Mouse (Mus musculus) monocyte, adult 5-6 weeks (primary cell): ENCODE results near the gene Lce6a. TPM values are rescaled to one million over a fixed set of nuclear protein-coding genes. Genes with fewer than 3 reads are reported as not detected.

Experiments
- ATAC-seq: fragments of 153-309, 156-312 bp; replicated peaks from 2 replicates; pipeline ENCODE4 v1.8.0; 2017; ENCODE audit warnings: mild to moderate bottlenecking; ENCODE audit not compliant: low TSS enrichment, insufficient number of reproducible peaks, severe bottlenecking, poor library complexity, low FRiP score
- total RNA-seq: library from RNA; stranded (forward); fragments of 200-1000, 200-491, 200-594 nt; gene quantifications from 3 replicates; pipeline ENCODE4 v1.2.3, GENCODE M21; 2017

Lce6a gene
- not detected in 3 replicates for total RNA-seq

GRCm38 (mm10) chr3:92621560-92621959, at the start of gene Lce6a:
Lce6a (minus strand) TSS chr3:92621660.
- ATAC-seq = no peak

DNA sequence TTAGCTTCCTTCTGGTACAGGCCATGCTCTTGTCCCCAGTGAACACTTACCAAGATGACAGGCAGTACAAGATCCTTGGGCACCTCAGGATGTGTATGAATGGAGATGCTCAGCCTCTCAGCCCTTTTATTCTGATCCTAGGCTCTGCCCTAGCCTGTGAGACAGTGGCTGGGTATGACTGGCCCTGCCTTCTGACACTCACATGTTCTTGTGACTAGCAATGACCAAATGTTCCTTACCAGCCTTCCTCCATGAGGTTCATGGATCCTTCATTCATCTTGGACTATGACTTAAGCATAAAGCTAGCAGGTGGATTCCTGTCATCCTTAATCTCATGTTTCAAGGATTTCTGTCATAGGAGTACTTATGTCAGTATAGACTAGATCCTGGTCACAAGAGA, 48.8 kb upstream of the Lce6a start, which contains the start of gene Lce1a2:
Gene Lce1a2 (minus strand): TSS at position 101 of the 400 bp plus-strand sequence.
- no peak for ATAC-seq

DNA sequence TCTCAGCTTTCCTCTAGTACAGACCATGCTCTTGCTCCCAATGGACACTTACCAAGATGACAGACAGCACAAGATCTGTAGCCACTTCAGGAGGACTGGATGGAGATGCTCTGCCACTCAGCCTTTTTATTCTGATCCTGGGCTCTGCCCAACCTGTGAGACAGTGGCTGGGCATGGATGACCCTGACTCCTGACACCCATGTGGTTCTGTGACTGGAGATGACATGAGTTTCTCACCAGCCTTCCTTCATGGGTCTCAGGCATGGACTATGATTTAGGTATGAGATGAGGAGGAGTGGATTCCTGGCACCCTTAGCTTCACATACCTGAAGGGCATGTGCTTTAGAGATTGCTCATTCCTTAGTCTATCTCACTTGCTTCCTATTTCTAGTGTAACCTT, 35.4 kb upstream of the Lce6a start, which contains the start of gene Lce1b:
Gene Lce1b (minus strand): TSS at position 101 of the 400 bp plus-strand sequence.
- ATAC-seq = no peak

GRCm38 (mm10) chr3:92648207-92648606, 26.7 kb upstream of the Lce6a start, which contains the start of gene Lce1a1:
Lce1a1 (minus strand) TSS chr3:92648307.
- ATAC-seq = no peak

GRCm38 (mm10) chr3:92639854-92640253, 18.4 kb upstream of the Lce6a start:
- no peak for ATAC-seq

GRCm38 (mm10) chr3:92638653-92638991, 17.2 kb upstream of the Lce6a start:
- no peak for ATAC-seq

GRCm38 (mm10) chr3:92637745-92638652, 16.5 kb upstream of the Lce6a start:
- ATAC-seq = no peak

DNA sequence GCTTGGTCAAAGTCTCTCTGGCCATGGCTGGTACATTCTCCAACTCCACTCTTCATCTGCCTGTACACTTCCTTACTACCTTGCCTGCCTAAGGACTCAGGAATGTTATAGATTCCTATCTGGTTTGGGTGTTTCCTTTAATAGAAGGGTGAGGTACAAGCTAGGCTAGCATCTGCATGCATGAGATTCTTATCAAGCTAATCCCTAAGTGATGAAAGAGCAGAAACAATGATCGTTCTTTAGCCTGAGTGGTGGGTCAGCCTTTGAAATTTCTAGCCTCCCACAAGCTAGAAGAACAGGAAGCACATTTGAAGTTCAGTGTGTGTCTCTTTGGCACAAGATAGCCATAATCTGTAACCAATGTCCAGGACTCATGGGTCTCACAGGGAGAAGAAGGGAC, 11.7 kb downstream of the Lce6a start:
- no peak for ATAC-seq

DNA sequence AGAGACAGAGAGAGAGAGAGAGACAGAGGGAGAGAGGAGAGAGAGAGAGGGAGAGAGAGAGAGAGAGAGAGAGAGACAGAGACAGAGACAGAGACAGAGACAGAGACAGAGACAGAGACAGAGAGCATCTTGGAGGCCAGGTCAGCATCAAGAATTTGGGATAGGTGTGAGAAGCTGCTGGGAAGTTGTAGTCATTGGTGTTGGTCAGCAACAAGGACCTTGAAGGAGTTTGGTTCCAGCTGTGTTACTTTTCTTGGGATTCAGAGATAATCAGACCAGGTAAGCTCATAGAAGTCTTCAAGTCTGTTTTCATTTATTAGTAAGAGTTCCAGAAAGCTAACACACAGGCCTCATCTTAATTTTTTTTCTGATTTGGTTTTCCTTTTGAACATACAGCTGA, 14.1 kb downstream of the Lce6a start, which contains the start of gene 2210017I01Rik:
Gene 2210017I01Rik (minus strand): TSS at position 101 of the 400 bp plus-strand sequence.
- no peak for ATAC-seq

GRCm38 (mm10) chr3:92602169-92602568, 19.3 kb downstream of the Lce6a start:
- ATAC-seq = no peak

DNA sequence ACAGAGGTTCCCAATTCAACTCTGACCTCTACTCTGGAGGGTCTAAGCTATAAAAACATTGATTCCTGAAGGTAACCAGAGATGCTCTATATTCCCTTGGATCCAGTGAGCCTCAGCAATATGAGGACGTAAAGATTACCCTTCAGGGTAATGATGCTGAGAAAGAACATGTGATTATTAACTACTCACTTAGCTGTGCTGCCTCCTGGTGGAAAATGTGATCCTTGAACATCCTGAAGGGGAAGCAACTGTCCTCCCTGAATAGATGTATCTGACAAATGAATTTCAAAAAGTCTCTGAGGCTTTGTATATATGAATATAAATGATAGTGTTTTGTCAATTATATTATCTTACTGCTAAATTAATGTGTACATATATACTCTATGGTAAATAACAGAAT, 21.0 kb downstream of the Lce6a start:
- ATAC-seq = no peak

GRCm38 (mm10) chr3:92599973-92600372, 21.5 kb downstream of the Lce6a start:
- no peak for ATAC-seq

DNA sequence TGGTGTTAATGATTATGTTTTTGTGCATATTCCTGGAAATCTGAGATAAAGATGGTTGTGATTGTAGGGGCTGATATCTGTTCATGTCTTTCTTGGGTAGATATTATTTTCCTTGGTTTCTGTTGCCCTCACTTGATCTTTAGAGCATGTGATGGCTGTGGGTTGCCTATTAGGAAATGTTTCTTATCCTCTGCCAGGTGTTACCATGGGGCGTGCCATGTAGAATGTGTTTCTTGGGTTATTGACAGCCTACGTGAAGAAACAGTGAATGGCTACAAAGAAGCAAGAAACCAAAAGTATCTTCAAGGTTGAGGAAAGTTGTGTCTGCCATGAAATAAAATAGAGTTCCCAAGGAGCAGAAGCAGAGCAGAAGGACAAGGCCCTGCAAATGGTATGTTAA, 23.0 kb downstream of the Lce6a start:
- ATAC-seq = no peak

DNA sequence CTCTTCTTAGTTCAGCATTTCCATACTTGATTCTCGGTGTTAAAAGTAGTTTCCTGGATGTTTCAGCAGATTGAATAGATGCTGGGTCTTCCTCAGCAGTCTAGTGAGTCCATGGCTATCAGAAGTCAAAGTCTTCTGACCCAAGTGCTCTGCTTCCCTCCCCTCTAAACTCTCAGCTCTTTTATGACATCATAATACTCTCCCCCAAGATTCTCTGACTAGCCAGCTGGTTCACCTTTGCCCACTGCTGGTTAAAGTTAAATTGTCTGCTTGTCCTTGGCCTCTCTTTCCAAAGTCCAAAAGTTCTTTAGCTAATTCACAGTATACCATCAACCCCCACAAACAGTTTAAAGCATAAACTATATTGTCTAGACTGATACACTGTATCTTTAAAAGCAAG, 32.6 kb downstream of the Lce6a start, which contains the start of gene Smcp:
Gene Smcp (minus strand): TSS at position 140 of the 400 bp plus-strand sequence.
- no peak for ATAC-seq

DNA sequence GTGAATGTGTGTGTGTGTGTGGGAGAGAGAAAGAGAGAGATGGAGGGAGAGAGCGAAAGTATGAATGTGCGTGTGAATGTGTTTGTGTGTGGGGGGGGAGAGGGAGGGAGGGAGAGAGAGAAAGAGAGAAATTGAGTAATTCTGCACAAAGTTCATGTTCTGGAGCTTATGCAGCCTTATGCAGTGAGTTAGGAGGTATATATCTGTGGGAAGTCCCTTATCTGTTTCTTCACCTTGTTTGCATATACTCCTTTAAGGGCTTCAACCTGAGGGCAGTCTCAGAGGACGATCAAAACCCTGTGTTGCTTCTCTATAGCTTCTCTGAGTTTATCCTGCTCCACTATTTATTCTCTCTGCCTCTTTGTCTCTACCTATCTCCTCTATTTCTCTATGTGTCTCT, 34.3 kb downstream of the Lce6a start:
- ATAC-seq = no peak

DNA sequence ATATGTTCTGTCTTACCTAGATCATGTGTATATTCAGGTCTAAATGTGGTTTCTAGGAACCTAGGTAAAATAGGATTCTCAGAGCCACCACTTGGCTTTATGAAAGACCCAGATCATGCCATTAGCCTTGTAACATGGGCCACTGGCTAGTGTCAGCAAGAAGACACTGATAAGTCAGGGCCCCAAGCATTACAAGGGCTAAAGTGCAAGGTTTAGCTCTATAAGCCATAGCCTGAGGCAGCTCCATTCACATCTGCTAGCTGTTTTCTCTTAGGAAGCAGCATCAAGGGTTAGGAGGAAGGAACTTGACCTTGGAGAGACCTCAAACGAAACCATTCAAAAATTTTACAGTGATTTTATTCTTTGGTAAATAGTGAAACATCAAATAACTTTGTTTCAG, 36.4 kb downstream of the Lce6a start:
- no peak for ATAC-seq

DNA sequence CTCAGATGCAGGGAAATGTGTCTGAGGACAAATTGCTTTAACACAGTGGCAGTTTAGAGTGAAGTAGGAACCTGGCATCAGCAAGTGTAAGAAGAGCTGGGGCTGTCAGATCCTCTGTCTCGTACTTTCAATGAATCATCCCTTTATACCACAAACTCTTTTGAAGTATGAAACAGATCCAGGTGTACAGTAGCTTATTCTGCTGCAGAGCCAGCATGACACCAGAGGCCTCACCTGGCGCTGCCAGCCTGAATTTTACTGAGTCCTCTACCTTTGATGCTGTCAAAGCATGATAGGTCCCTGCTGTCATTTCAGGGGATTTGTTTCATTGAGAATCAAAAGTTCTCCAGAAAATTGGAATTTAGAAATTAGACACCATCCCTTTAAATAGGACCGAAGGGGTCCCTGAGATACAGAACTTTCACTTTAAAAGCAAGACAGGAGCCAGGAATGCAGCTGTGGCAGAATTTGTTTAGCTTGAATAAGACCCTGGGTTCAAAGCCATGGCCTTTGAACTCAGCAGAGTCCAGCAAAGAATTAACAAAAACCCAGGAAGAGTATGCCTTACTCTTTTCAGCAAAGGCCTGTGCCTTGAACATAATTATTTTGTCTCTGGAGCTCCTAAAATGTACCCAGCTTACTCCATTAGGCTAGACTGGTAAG, 38.2 kb downstream of the Lce6a start:
- ATAC-seq = no peak

- no peak for ATAC-seq
Measured at GRCm38 (mm10) chr3:92579508-92579907, 42.0 kb downstream of the Lce6a start.

GRCm38 (mm10) chr3:92578652-92579413, 42.6 kb downstream of the Lce6a start:
- no peak for ATAC-seq
